Mouse (Mus musculus) gastrocnemius, adult 8-10 months (tissue): ENCODE measurements at regions not wholly inside any gene's neighbourhood (a gene's known extent, or its start where the extent isn't known, plus 50 kb on each side); places are given as distances from the start of the nearest gene placed in this dataset.

Experiments used
- DNase-seq, 2 experiments: peaks; one replicate each; pipeline ENCODE4 v3.0.0; 2022; ENCODE audit warnings: low spot score in 2 of 2

DNA sequence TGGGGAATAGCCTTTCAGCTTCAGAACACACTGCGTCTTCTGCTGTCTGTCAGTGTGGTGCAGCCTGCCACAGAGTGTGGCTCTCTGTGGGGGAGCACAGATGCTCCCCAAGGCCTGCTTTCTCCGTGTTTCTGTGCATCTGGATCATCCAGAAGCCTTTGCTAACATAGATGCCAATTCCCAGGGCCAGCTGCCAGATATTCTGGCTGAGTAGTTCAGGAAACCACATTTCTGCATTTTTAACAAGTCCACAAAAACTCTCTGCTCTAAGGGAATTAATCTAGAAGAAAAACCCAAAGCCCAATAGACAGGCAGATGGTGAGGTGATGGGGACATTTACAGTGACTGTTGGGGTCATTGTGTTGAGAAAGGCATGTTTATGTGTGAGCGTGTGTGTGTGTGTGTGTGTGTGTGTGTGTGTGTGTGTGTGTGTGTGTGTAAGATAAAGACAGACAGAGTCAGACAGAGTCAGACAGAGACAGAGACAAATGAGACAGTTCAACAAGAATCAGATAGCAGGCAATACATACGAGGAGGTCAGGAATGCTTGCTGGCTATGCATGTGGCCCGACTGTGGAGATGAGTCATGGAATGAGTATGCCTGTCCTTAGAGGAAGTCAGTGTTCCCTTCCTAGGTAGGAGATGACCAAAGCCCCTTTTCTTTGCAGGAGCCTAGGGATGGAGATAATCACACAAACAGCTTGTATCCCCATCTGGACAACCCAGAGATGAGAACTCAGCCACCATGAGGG is 176.3 kb upstream of the Spaca1 start:
- peak in 1 of 2 experiments; percentile 14 for DNase-seq

- no peak for DNase-seq
Observed at GRCm38 (mm10) chr4:34226886-34227285, 176.9 kb upstream of the Spaca1 start.

DNA sequence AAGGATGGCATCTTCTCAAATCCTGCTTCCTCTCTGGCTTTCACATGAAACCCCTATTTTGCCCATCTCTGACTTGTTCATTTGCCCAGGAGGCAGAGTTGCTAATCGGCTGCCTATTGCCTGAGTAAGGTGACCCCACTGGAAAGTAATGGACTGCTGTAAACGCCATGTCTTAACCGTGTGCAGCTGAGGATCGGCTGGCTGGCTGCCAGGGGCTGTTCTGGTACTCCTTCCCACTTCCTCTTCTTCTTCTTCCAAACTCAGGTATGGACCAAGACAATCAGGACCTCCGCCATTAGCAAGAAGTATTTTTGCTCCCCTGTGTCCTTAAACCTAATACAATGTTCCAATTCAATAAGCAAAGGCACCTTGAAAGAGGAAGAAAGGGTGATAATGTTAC is 177.6 kb upstream of the Spaca1 start:
- no peak for DNase-seq

GRCm38 (mm10) chr4:34231270-34231669 is 181.3 kb upstream of the Spaca1 start:
- DNase-seq: peak; percentile 13 to 25

DNA sequence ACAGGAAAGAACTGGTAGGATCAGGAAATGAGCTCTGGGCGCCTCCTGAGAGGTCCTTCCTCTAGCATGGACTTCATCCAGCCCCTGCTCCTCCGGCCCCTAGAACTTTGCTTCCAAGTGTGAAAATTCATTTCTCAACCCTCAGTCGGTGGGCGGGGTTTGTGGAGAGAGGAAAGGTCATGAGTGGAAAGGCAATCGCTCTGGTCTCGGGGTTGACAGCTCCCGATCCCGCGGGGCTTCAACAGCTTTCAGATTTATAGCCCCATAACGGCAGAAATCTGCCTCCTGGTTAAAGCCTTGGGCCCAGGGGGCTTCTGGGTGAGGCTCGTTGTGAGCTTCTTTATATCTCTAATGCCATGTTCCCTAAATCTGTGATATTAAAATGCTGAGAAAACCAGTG is 184.2 kb upstream of the Spaca1 start:
- DNase-seq: no peak

DNA sequence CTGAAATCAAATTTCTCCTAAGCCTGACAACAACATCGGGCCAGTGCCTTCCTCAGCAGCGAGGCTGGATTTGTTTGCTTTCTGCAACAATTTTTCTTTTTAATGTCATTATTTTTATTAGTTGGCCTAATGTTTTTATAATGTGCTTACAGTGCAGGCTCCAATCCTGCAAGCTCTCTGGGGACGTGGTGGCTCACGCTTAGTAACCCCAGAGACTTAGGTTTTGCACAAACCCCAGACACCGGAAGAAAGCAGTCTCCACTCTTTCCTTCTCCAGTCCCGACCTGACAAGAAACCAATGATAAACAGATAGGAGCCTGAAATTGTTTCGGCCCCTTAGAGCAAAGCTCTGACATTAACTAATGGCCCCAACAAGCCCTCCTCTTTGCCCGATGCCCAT is 184.7 kb upstream of the Spaca1 start:
- no peak for DNase-seq

DNA sequence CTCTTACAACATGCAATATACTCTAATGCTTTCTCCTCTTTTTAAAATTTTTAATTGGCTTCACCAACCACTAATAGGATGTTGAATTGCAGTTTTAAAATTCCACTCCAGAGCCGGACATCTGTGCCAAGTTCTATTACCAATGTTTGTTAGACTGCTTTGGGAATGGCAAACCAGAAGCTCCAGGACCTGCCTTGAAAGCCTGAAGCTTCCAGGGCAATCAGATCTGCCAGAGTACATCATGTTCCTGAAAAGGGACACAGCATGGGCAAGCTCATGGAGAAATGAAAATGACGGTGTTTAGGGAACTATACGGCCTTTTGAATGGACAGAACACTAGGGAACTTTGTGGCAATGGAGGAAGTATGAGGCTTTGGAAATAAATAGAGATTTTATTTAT is 187.8 kb upstream of the Spaca1 start:
- no peak for DNase-seq

- no peak for DNase-seq
Observed at GRCm38 (mm10) chr4:34239624-34240023, 189.6 kb upstream of the Spaca1 start.

GRCm38 (mm10) chr4:34241060-34241571 is 191.1 kb upstream of the Spaca1 start:
- no peak for DNase-seq

GRCm38 (mm10) chr4:34241673-34242072 is 191.7 kb upstream of the Spaca1 start:
- DNase-seq: no peak

- no peak for DNase-seq
Observed at GRCm38 (mm10) chr4:34259444-34259843, 209.5 kb upstream of the Spaca1 start.

GRCm38 (mm10) chr4:34260468-34260867 is 210.5 kb upstream of the Spaca1 start:
- DNase-seq: no peak

- DNase-seq: no peak
Observed at GRCm38 (mm10) chr4:34261809-34262208, 211.8 kb upstream of the Spaca1 start.

GRCm38 (mm10) chr4:34264431-34264830 is 214.4 kb upstream of the Spaca1 start:
- DNase-seq: no peak

GRCm38 (mm10) chr4:34274316-34274715 is 224.3 kb upstream of the Spaca1 start:
- DNase-seq: no peak

DNA sequence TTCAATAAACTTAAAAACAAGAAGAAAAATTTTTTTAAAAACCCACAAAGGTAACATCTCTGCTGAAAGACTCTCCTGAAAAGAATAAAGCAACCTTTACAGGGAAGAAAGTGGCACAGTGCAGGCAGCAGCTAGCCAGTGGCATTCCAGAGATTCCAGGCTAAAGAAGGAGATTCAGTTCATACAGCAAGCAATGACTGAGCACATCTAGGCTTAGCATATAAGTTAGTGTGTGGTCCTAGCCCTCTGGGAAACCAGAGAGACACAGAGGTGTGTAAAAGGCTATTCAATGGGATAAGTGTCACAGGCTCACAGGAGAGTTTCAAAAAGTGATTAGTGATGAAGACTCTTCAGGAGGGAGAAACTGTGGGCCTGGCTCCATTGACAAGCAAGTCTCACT is 225.4 kb upstream of the Spaca1 start:
- DNase-seq: no peak

DNA sequence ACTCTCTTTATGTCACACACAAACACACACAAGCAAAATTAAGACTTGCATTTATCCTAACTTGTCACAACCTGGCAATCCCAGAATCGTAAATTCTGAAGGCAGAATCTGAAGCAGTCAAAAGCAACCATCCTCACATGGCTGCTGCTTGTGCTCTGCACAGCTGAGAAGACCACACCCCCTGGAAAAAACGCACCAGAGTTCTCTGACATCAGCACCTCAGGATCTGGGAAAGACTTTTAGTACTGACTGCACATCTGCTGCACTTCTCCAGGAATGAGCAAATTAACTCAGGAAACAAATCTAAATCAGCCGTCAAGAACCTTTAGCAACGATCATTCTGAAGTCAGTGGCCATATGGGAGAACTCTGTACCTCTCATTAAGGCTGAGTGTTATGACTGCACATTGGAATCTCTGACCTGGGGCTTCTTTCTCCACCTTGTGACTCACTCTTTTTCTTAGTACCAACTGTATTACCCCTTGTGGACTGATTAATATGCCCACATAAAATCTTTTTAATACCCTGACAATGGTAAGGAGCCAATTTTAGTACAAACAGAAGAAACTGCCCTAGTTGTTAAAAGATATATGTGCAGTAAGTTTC is 248.1 kb upstream of the Akirin2 start:
- DNase-seq: no peak

- DNase-seq: no peak
Observed at GRCm38 (mm10) chr4:34308921-34309563, 241.7 kb upstream of the Akirin2 start.

GRCm38 (mm10) chr4:34310061-34310642 is 240.6 kb upstream of the Akirin2 start:
- no peak for DNase-seq

DNA sequence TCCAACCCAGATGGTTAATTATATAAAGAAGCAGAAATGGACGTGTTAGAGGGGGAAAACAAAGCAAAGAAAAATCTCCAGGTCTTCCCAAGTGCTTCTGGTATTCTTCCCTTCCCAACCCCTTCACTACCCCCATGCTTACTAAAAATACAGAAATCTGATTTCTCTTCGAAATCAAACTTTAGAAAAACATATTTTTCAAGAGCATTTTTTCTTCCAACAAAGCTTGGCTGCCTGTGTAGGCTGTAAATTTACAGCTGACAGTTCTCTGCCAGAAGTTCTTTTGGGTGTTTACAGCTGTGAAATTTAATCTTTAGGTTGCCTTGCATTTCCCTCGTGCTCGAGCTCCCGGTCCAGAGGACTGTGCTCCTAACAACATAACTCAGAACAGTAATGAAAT is 234.9 kb upstream of the Akirin2 start:
- DNase-seq: no peak

DNA sequence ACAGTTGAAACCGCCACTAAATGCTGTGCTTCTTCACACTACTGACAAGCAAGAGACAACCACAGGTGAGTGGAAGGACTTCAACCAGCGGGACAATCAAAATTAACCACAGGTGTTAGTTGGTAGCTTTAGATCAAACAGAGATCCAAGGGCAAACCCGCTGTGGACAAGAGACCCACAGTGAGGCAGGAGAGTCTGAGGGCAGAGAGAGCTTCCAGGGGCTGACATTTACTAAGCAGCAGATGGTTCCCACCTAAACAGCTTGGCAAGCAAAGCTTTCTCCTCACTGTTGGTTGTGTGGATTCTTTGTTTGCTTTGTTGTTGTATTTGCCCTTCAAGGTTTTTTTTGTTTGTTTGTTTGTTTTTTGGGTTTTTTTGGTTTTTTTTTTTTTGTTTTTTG is 227.9 kb upstream of the Akirin2 start:
- no peak for DNase-seq

GRCm38 (mm10) chr4:34328151-34328785 is 222.5 kb upstream of the Akirin2 start:
- peak in 1 of 2 experiments; percentile 8 for DNase-seq
